ENCODE assay signal across 9 mouse cellular contexts in genomic region chr12:26487874-26488616, GRCm38 (mm10). TPM values are rescaled to one million over a fixed set of nuclear protein-coding genes. Genes with fewer than 3 reads are reported as not detected.
A peak's percentile ranks its signal among the peaks of the same experiment; 100 is the strongest.
DNase-seq lines count a peak whose midpoint lies in the region; ATAC-seq and TF ChIP-seq lines count a peak whose summit lies in the region.
"Had no signal": no experiment of that assay in that cellular context is flagged by ENCODE, and none has a peak within 500 bp of the region (broad histone marks: within the 10 kb centered on the region; RNA-seq: fewer than 3 reads in every experiment).

No protein-coding gene starts in this region.

- no peak overlapping the region; the same call in 1 of the 2 replicates for H3K4me2 ChIP-seq in forebrain, embryonic 12.5 days
- H3K4me2 ChIP-seq in limb, embryonic 11.5 days (ENCODE audit: low read depth, severe bottlenecking) = no peak overlapping the region
- H3K4me2 ChIP-seq in midbrain, postnatal 0 days (ENCODE audit: low read depth, low read length, poor library complexity, severe bottlenecking) = no peak overlapping the region

- no peak for TF ChIP-seq POLR2A in kidney, adult 2 months (IDR thresholded peaks at IDR 0.05; ENCODE audit: low read depth, low read length)

- DNase-seq in adrenal gland, postnatal 10 days = peak; percentile 50
- DNase-seq in adrenal gland, postnatal 25 days = no peak
- no peak for DNase-seq in Patski (ENCODE audit: low read depth, low spot score)
- DNase-seq in kidney, adult 2 months = peak; percentile 70
- peak; percentile 67 for DNase-seq in limb, embryonic 11.5 days (ENCODE audit: low spot score)
- DNase-seq in midbrain, postnatal 0 days (ENCODE audit: low spot score) = peak; percentile 81
- DNase-seq in urinary bladder, adult 2 months (ENCODE audit: low spot score) = no peak

- 40% methylated on average over 14 of the region's 14 CpGs for WGBS in forebrain, embryonic 12.5 days
- 37% methylated on average over 14 of the region's 14 CpGs for WGBS in kidney, adult 2 months
- WGBS in limb, embryonic 11.5 days = 56% methylated on average over 14 of the region's 14 CpGs
- 39% methylated on average over 14 of the region's 14 CpGs for WGBS in midbrain, postnatal 0 days

- CTCF ChIA-PET in Patski (lab: Charles Lee) = interaction anchor here (1.0 to 1.2 kb wide), 4 partner anchors 9 to 14 kb away, joined by 3 to 4 read pairs (median 3); no protein-coding TSS in a partner anchor

- peak; percentile 71 for TF ChIP-seq CTCF in Patski (IDR thresholded peaks at IDR 0.05)
- peak; percentile 61 for TF ChIP-seq CTCF in kidney, adult 2 months (conservative IDR thresholded peaks at IDR 0.05; ENCODE audit: insufficient read depth, insufficient read length, low read depth, low read length)
- peak; percentile 83 for TF ChIP-seq CTCF in midbrain, postnatal 0 days (IDR thresholded peaks at IDR 0.05)

- no peak overlapping the region for H3K9ac ChIP-seq in forebrain, embryonic 12.5 days
- no peak overlapping the region for H3K9ac ChIP-seq in limb, embryonic 11.5 days (ENCODE audit: low read length)
- H3K9ac ChIP-seq in midbrain, postnatal 0 days (replicated peaks; ENCODE audit: low read length, poor library complexity, severe bottlenecking) = no peak overlapping the region

- POLR2A ChIA-PET in Patski (lab: Charles Lee) = no interaction called here

- H3K36me3 ChIP-seq in forebrain, embryonic 12.5 days (replicated peaks) = no peaks in the 10 kb centered on the region
- no peaks in the 10 kb centered on the region for H3K36me3 ChIP-seq in kidney, adult 2 months (ENCODE audit: control insufficient read depth, insufficient read depth, low read length)
- H3K36me3 ChIP-seq in limb, embryonic 11.5 days (ENCODE audit: control insufficient read depth, insufficient read depth, low read length) = no peaks in the 10 kb centered on the region
- H3K36me3 ChIP-seq in midbrain, postnatal 0 days (ENCODE audit: insufficient read depth, low read length) = no peaks in the 10 kb centered on the region

- in situ Hi-C loops in Patski (cut with MboI; ENCODE audit: low pct_unique_long_range_greater_than_20kb) = no loop called here

- no peak overlapping the region for H3K27ac ChIP-seq in forebrain, embryonic 12.5 days
- no peak overlapping the region for H3K27ac ChIP-seq in kidney, adult 2 months (ENCODE audit: insufficient read depth, low read depth, low read length)
- H3K27ac ChIP-seq in limb, embryonic 11.5 days (replicated peaks; ENCODE audit: low read depth, low read length) = peak overlapping the region; percentile 69
- no peak overlapping the region for H3K27ac ChIP-seq in midbrain, postnatal 0 days (ENCODE audit: low read depth, low read length)

- H3K9me3 ChIP-seq in forebrain, embryonic 12.5 days = no peaks in the 10 kb centered on the region
- H3K9me3 ChIP-seq in limb, embryonic 11.5 days (ENCODE audit: control insufficient read depth, low read length) = no peaks in the 10 kb centered on the region
- H3K9me3 ChIP-seq in midbrain, postnatal 0 days (ENCODE audit: low read length) = no peaks in the 10 kb centered on the region

- no peak overlapping the region for H3K4me3 ChIP-seq in forebrain, embryonic 12.5 days (replicated peaks)
- no peak overlapping the region for H3K4me3 ChIP-seq in kidney, adult 2 months (ENCODE audit: insufficient read depth, low read depth, low read length)
- H3K4me3 ChIP-seq in limb, embryonic 11.5 days (ENCODE audit: low read depth, low read length) = no peak overlapping the region
- no peak overlapping the region for H3K4me3 ChIP-seq in midbrain, postnatal 0 days (ENCODE audit: low read depth, low read length)

- H3K4me1 ChIP-seq in forebrain, embryonic 12.5 days = peaks cover 11% of the 10 kb centered on the region
- H3K4me1 ChIP-seq in kidney, adult 2 months (ENCODE audit: control insufficient read depth, insufficient read depth, low read length) = no peaks in the 10 kb centered on the region; the same call in 1 of the 2 replicates
- H3K4me1 ChIP-seq in limb, embryonic 11.5 days (ENCODE audit: control insufficient read depth, insufficient read depth, low read length) = peaks cover 5% of the 10 kb centered on the region
- H3K4me1 ChIP-seq in midbrain, postnatal 0 days (ENCODE audit: insufficient read depth, low read length) = no peaks in the 10 kb centered on the region

- ATAC-seq in Patski = no peak
- peak; percentile 78 for ATAC-seq in forebrain, embryonic 12.5 days (ENCODE audit: low FRiP score)
- ATAC-seq in limb, embryonic 11.5 days (ENCODE audit: insufficient number of reproducible peaks, low FRiP score, low TSS enrichment, low read depth) = no peak
- no peak for ATAC-seq in midbrain, postnatal 0 days (ENCODE audit: low FRiP score)

- peaks cover 3% of the 10 kb centered on the region for H3K27me3 ChIP-seq in Patski
- H3K27me3 ChIP-seq in forebrain, embryonic 12.5 days = peaks cover 12% of the 10 kb centered on the region
- no peaks in the 10 kb centered on the region; the same call in 1 of the 2 replicates for H3K27me3 ChIP-seq in kidney, adult 2 months (replicated peaks; ENCODE audit: control insufficient read depth, insufficient read depth, low read length)
- no peaks in the 10 kb centered on the region for H3K27me3 ChIP-seq in limb, embryonic 11.5 days (ENCODE audit: control insufficient read depth, insufficient read depth, low read length)
- H3K27me3 ChIP-seq in midbrain, postnatal 0 days (ENCODE audit: insufficient read depth, low read length) = no peaks in the 10 kb centered on the region

RNA-seq across cellular contexts. Expression of gene Cmpk2, which starts 19.0 kb away (rescaled TPM):
- 10 to 100 TPM; 13.2 to 25.8 TPM for total RNA-seq in adrenal gland, postnatal 10 days (2021)
- total RNA-seq in adrenal gland, postnatal 25 days (2021) = 24.0 and 24.6 TPM in 2 replicates
- 2.4 TPM for polyA plus RNA-seq in Patski (2021)
- polyA plus RNA-seq in forebrain, embryonic 12.5 days (2016; fragmentation: Nextera tagmentation; extraction: Ambion mirVana) = 6.1 and 7.2 TPM in 2 replicates
- polyA plus RNA-seq in kidney, adult 2 months (2012; rRNA removed) = 13.9 and 15.0 TPM in 2 replicates
- 5.6 and 7.5 TPM in 2 replicates for polyA plus RNA-seq in limb, embryonic 11.5 days (2014; fragmentation: Nextera tagmentation; extraction: Ambion mirVana)
- total RNA-seq in midbrain, postnatal 0 days (2014; rRNA removed) = 25.2 and 29.5 TPM in 2 replicates
- 21.2 and 21.8 TPM in 2 replicates for polyA plus RNA-seq in midbrain, postnatal 0 days (2015; fragmentation: Nextera tagmentation; extraction: Ambion mirVana)
- 3.9 and 4.8 TPM in 2 replicates for polyA plus RNA-seq in urinary bladder, adult 2 months (2012; rRNA removed)

RNA-seq across cellular contexts. Expression of gene Rsad2, which starts 31.8 kb away (rescaled TPM):
- total RNA-seq in adrenal gland, postnatal 10 days (2021) = 10 to 100 TPM; 13.9 to 15.0 TPM
- 18.5 and 19.1 TPM in 2 replicates for total RNA-seq in adrenal gland, postnatal 25 days (2021)
- polyA plus RNA-seq in Patski (2021) = 0.28 TPM
- 0.36 and 0.79 TPM in 2 replicates for polyA plus RNA-seq in forebrain, embryonic 12.5 days (2016; fragmentation: Nextera tagmentation; extraction: Ambion mirVana)
- 17.6 and 19.8 TPM in 2 replicates for polyA plus RNA-seq in kidney, adult 2 months (2012; rRNA removed)
- 0.54 and 0.60 TPM in 2 replicates for polyA plus RNA-seq in limb, embryonic 11.5 days (2014; fragmentation: Nextera tagmentation; extraction: Ambion mirVana)
- total RNA-seq in midbrain, postnatal 0 days (2014; rRNA removed) = 1.1 and 1.3 TPM in 2 replicates
- 0.95 and 0.98 TPM in 2 replicates for polyA plus RNA-seq in midbrain, postnatal 0 days (2015; fragmentation: Nextera tagmentation; extraction: Ambion mirVana)
- 2.5 and 3.5 TPM in 2 replicates for polyA plus RNA-seq in urinary bladder, adult 2 months (2012; rRNA removed)
- polyA plus RNA-seq: C2C12 had no signal

Comparison
In these comparisons a context has a peak if more than half of its experiments do, and no peak if none do; other contexts are left out.
1. DNase-seq: peak in adrenal gland, postnatal 10 days (single experiment), kidney, adult 2 months (single experiment), limb, embryonic 11.5 days (single experiment) and midbrain, postnatal 0 days (single experiment); none in adrenal gland, postnatal 25 days (single experiment), Patski (single experiment) and urinary bladder, adult 2 months (single experiment).
2. Peak in every context shown above with its lines, with median percentiles within 50 percentile points of each other: CTCF ChIP-seq.